Mouse (Mus musculus): ENCODE results near the gene Elk3. TPM values are rescaled to one million over a fixed set of nuclear protein-coding genes. Genes with fewer than 3 reads are reported as not detected.

The Elk3 gene
- polyA plus RNA-seq, 1 experiment from 2014 or later, result 37.6 TPM

GRCm38 (mm10) chr10:93263431-93263830, 47.5 kb downstream of the Elk3 start:
- Histone ChIP-seq H3K9me3 (no peaks in the 10 kb centered on the region), H3K27ac (no peak overlapping the region), H3K9ac (no peak overlapping the region), H3K4me3 (no peak overlapping the region), H3K4me1 (peaks cover 26% of the 10 kb centered on the region), H3K27me3 (no peaks in the 10 kb centered on the region), H3K4me2 (replicated peaks) (no peak overlapping the region), H3K36me3 (peaks cover 35% of the 10 kb centered on the region)
- ATAC-seq (ENCODE audit: insufficient number of reproducible peaks, insufficient read depth, low FRiP score, low TSS enrichment), result no peak
- WGBS, result 63% methylated on average over 8 of the region's 8 CpGs

GRCm38 (mm10) chr10:93261981-93262499, 48.9 kb downstream of the Elk3 start:
- WGBS, result 16% methylated on average over 15 of the region's 15 CpGs
- Histone ChIP-seq H3K36me3 (peaks cover 35% of the 10 kb centered on the region), H3K4me1 (peaks cover 27% of the 10 kb centered on the region), H3K9me3 (no peaks in the 10 kb centered on the region), H3K9ac (no peak overlapping the region), H3K27ac (peak overlapping the region; percentile 56), H3K27me3 (no peaks in the 10 kb centered on the region), H3K4me2 (replicated peaks) (peak overlapping the region; percentile 16), H3K4me3 (no peak overlapping the region)
- peak; percentile 55; the same call in 1 of the 2 replicates for ATAC-seq (ENCODE audit: insufficient number of reproducible peaks, insufficient read depth, low FRiP score, low TSS enrichment)

GRCm38 (mm10) chr10:93261132-93261980, 49.6 kb downstream of the Elk3 start:
- Histone ChIP-seq H3K9ac (no peak overlapping the region), H3K4me1 (peaks cover 33% of the 10 kb centered on the region), H3K27me3 (no peaks in the 10 kb centered on the region), H3K4me2 (replicated peaks) (peak overlapping the region; percentile 16), H3K36me3 (peaks cover 35% of the 10 kb centered on the region), H3K4me3 (no peak overlapping the region), H3K27ac (peak overlapping the region; percentile 56), H3K9me3 (no peaks in the 10 kb centered on the region)
- 13% methylated on average over 16 of the region's 16 CpGs for WGBS
- ATAC-seq (ENCODE audit: insufficient number of reproducible peaks, insufficient read depth, low FRiP score, low TSS enrichment), result peak; percentile 72

GRCm38 (mm10) chr10:93259826-93260225, 51.1 kb downstream of the Elk3 start:
- Histone ChIP-seq H3K4me1 (peaks cover 45% of the 10 kb centered on the region), H3K4me3 (no peak overlapping the region), H3K36me3 (peaks cover 23% of the 10 kb centered on the region), H3K9ac (no peak overlapping the region), H3K9me3 (no peaks in the 10 kb centered on the region), H3K27ac (no peak overlapping the region), H3K27me3 (no peaks in the 10 kb centered on the region), H3K4me2 (replicated peaks) (no peak overlapping the region)
- no peak for ATAC-seq (ENCODE audit: insufficient number of reproducible peaks, insufficient read depth, low FRiP score, low TSS enrichment)
- WGBS, result 83% methylated on average over 5 of the region's 5 CpGs

- H3K4me2 ChIP-seq (replicated peaks), result no peak overlapping the region
- 32% methylated on average over 13 of the region's 13 CpGs for WGBS
- H3K4me1 ChIP-seq, result peaks cover 28% of the 10 kb centered on the region
- no peaks in the 10 kb centered on the region for H3K27me3 ChIP-seq
- ATAC-seq (ENCODE audit: insufficient number of reproducible peaks, insufficient read depth, low FRiP score, low TSS enrichment), result no peak
- H3K36me3 ChIP-seq, result peaks cover 38% of the 10 kb centered on the region
- no peak overlapping the region for H3K9ac ChIP-seq
- H3K4me3 ChIP-seq, result no peak overlapping the region
- H3K9me3 ChIP-seq, result no peaks in the 10 kb centered on the region
- peak overlapping the region; percentile 54; the same call in 1 of the 2 replicates for H3K27ac ChIP-seq
These were observed 55.6 kb downstream of the Elk3 start for GRCm38 (mm10) chr10:93255294-93255693.

GRCm38 (mm10) chr10:93253156-93253555, 57.8 kb downstream of the Elk3 start:
- Histone ChIP-seq H3K9me3 (no peaks in the 10 kb centered on the region), H3K36me3 (peaks cover 43% of the 10 kb centered on the region), H3K4me2 (replicated peaks) (no peak overlapping the region), H3K9ac (no peak overlapping the region), H3K4me3 (no peak overlapping the region), H3K27ac (no peak overlapping the region), H3K27me3 (no peaks in the 10 kb centered on the region), H3K4me1 (peaks cover 28% of the 10 kb centered on the region)
- no peak for ATAC-seq (ENCODE audit: insufficient number of reproducible peaks, insufficient read depth, low FRiP score, low TSS enrichment)
- 94% methylated on average over 6 of the region's 6 CpGs for WGBS

GRCm38 (mm10) chr10:93252661-93253060, 58.3 kb downstream of the Elk3 start:
- no peak overlapping the region for H3K4me2 ChIP-seq (replicated peaks)
- H3K36me3 ChIP-seq, result peaks cover 48% of the 10 kb centered on the region
- no peak overlapping the region for H3K4me3 ChIP-seq
- WGBS, result 87% methylated on average over 2 of the region's 2 CpGs
- H3K27me3 ChIP-seq, result no peaks in the 10 kb centered on the region
- H3K9ac ChIP-seq, result no peak overlapping the region
- peaks cover 32% of the 10 kb centered on the region for H3K4me1 ChIP-seq
- no peak for ATAC-seq (ENCODE audit: insufficient number of reproducible peaks, insufficient read depth, low FRiP score, low TSS enrichment)
- no peaks in the 10 kb centered on the region for H3K9me3 ChIP-seq
- H3K27ac ChIP-seq, result no peak overlapping the region

GRCm38 (mm10) chr10:93251426-93251825, 59.5 kb downstream of the Elk3 start:
- Histone ChIP-seq H3K27me3 (no peaks in the 10 kb centered on the region), H3K4me2 (replicated peaks) (no peak overlapping the region), H3K9ac (no peak overlapping the region), H3K27ac (no peak overlapping the region), H3K9me3 (no peaks in the 10 kb centered on the region), H3K4me3 (no peak overlapping the region), H3K4me1 (peaks cover 25% of the 10 kb centered on the region), H3K36me3 (peaks cover 55% of the 10 kb centered on the region)
- ATAC-seq (ENCODE audit: insufficient number of reproducible peaks, insufficient read depth, low FRiP score, low TSS enrichment), result no peak
- WGBS, result 89% methylated on average over 8 of the region's 8 CpGs

GRCm38 (mm10) chr10:93250436-93251317, 60.3 kb downstream of the Elk3 start:
- WGBS, result 71% methylated on average over 24 of the region's 24 CpGs
- no peaks in the 10 kb centered on the region for H3K27me3 ChIP-seq
- peak overlapping the region; percentile 46; the same call in 1 of the 2 replicates for H3K27ac ChIP-seq
- H3K4me1 ChIP-seq, result peaks cover 20% of the 10 kb centered on the region
- no peak for ATAC-seq (ENCODE audit: insufficient number of reproducible peaks, insufficient read depth, low FRiP score, low TSS enrichment)
- no peak overlapping the region for H3K9ac ChIP-seq
- no peaks in the 10 kb centered on the region for H3K9me3 ChIP-seq
- H3K4me3 ChIP-seq, result no peak overlapping the region
- H3K36me3 ChIP-seq, result peaks cover 59% of the 10 kb centered on the region
- no peak overlapping the region for H3K4me2 ChIP-seq (replicated peaks)

GRCm38 (mm10) chr10:93249901-93250300, 61.0 kb downstream of the Elk3 start:
- H3K27ac ChIP-seq, result no peak overlapping the region
- H3K9me3 ChIP-seq, result no peaks in the 10 kb centered on the region
- peaks cover 58% of the 10 kb centered on the region for H3K36me3 ChIP-seq
- 76% methylated on average over 7 of the region's 7 CpGs for WGBS
- no peaks in the 10 kb centered on the region for H3K27me3 ChIP-seq
- no peak overlapping the region for H3K9ac ChIP-seq
- ATAC-seq (ENCODE audit: insufficient number of reproducible peaks, insufficient read depth, low FRiP score, low TSS enrichment), result no peak
- H3K4me1 ChIP-seq, result peaks cover 12% of the 10 kb centered on the region
- no peak overlapping the region for H3K4me2 ChIP-seq (replicated peaks)
- H3K4me3 ChIP-seq, result no peak overlapping the region

- H3K36me3 ChIP-seq, result peaks cover 43% of the 10 kb centered on the region
- ATAC-seq (ENCODE audit: insufficient number of reproducible peaks, insufficient read depth, low FRiP score, low TSS enrichment), result no peak
- peaks cover 19% of the 10 kb centered on the region for H3K4me1 ChIP-seq
- no peaks in the 10 kb centered on the region for H3K9me3 ChIP-seq
- WGBS, result 81% methylated on average over 8 of the region's 8 CpGs
- no peak overlapping the region for H3K9ac ChIP-seq
- H3K27ac ChIP-seq, result no peak overlapping the region
- no peak overlapping the region for H3K4me2 ChIP-seq (replicated peaks)
- no peaks in the 10 kb centered on the region for H3K27me3 ChIP-seq
- no peak overlapping the region for H3K4me3 ChIP-seq
These were observed 62.5 kb downstream of the Elk3 start for GRCm38 (mm10) chr10:93248416-93248815.

Data from embryonic facial prominence, embryonic 12.5 days (tissue).